Mouse (Mus musculus) kidney, embryonic 15.5 days (tissue): Measurements from ENCODE around the gene Ctrc. TPM values are rescaled to one million over a fixed set of nuclear protein-coding genes. Genes with fewer than 3 reads are reported as not detected.

Experiments used
- ATAC-seq: fragments of 200-750 bp; cut with Nextera tagmentation; replicated peaks from 2 replicates; pipeline ENCODE4 v1.8.0; 2017; ENCODE audit warnings: moderate TSS enrichment; ENCODE audit not compliant: low FRiP score
- H3K27ac ChIP-seq: fragments of 300-500 bp; sonication (generic); 2 replicates; pipeline ENCODE4 v1.5.1; 2015; ENCODE audit warnings: mild to moderate bottlenecking, inconsistent platforms
- H3K27me3 ChIP-seq: fragments of 300-500 bp; sonication (generic); 2 replicates; pipeline ENCODE4 v1.6.1; 2015; ENCODE audit warnings: inconsistent platforms
- H3K36me3 ChIP-seq: fragments of 300-500 bp; sonication (generic); 2 replicates; pipeline ENCODE4 v1.6.1; 2015; ENCODE audit warnings: inconsistent platforms
- H3K4me1 ChIP-seq: fragments of 300-500 bp; sonication (generic); 2 replicates; pipeline ENCODE4 v1.6.1; 2015; ENCODE audit warnings: inconsistent platforms
- H3K4me2 ChIP-seq: fragments of 300-500 bp; sonication (generic); 2 replicates; pipeline ENCODE4 v1.6.1; 2015; ENCODE audit warnings: moderate library complexity, mild to moderate bottlenecking, inconsistent platforms
- H3K4me3 ChIP-seq: fragments of 300-500 bp; sonication (generic); replicated peaks from 2 replicates; pipeline ENCODE4 v1.5.1; 2015; ENCODE audit warnings: mild to moderate bottlenecking, inconsistent platforms
- H3K9ac ChIP-seq: fragments of 300-500 bp; sonication (generic); 2 replicates; pipeline ENCODE4 v1.6.1; 2015; ENCODE audit warnings: mild to moderate bottlenecking, inconsistent platforms
- H3K9me3 ChIP-seq: fragments of 300-500 bp; sonication (generic); replicated peaks from 2 replicates; pipeline ENCODE4 v1.6.1; 2016; ENCODE audit warnings: inconsistent platforms
- WGBS: fragments of 180-500 bp; shearing (Covaris S2); methylation state at CpG from one replicate; pipeline ENCODE4 v1.1.7; 2015; ENCODE audit warnings: mixed read lengths; 5-methylcytosine and 5-hydroxymethylcytosine counted together
- polyA plus RNA-seq: library from polyadenylated mRNA; unstranded; fragments of >200 nt; fragmentation: Nextera tagmentation; extraction: Ambion mirVana; gene quantifications from 2 replicates; pipeline ENCODE4 v1.2.1, GENCODE M21; 2015

Gene Ctrc
- polyA plus RNA-seq, 1 experiment from 2014 or later: not detected

DNA sequence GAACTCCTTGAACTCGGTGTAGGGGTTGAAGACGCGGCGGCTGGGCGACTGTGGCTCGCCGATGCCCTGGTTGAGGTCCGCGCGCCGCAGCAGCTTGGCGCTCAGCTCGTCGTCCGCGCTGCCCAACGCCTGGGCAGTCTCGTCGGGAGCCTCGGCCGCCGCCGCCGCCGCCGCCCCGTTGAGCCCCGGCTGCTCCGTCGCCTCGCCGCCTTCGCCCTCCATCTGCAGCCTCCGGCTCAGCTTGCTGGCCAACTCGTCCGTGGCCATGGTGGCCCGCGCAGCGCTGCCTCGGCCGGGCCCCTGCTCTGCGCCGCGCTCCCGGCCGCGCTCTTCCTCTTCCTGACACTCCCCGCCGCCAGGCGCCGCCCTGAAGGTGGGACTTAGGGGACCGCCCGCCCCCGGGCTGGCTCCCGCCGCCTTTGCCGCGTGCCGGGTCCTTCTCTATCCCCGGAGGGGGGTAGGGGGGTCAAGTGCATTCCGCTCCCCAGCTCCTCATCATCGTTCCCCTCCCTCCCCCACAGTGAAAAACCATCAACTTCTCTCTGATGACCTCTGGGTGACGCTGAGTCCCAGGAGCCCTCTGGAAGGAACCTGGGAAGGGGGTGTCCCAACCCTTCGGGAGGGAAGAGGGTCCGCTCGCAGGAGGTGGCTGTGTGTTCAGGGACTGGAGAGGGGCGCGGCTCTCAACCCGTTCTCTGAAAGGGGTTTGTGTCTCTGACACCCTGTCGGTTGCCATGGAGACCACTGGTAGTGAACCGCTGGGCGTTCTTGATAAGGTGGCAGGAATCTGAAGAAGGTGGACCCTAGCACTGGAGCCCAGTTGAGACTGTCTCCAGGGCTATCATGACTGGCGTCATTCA, 28.7 kb upstream of the Ctrc start, which contains the start of gene Efhd2:
Efhd2 (minus strand) TSS at position 320 of the 860 bp plus-strand sequence.
- WGBS: under 1% methylated on average over 73 of the region's 73 CpGs
- 0 out of 2 replicates have a peak within 1 kb of the TSS, but pooled peaks have one; percentile 2 for H3K27ac ChIP-seq
- peak; percentile 93 for ATAC-seq
- H3K27me3 ChIP-seq: peaks cover 17% of the 10 kb centered on the region
- H3K4me3 ChIP-seq: peak within 1 kb of the TSS; percentile 71
- H3K9me3 ChIP-seq: no peaks in the 10 kb centered on the region
- peaks cover 49% of the 10 kb centered on the region for H3K4me1 ChIP-seq
- H3K9ac ChIP-seq: peak within 1 kb of the TSS; percentile 53
- H3K36me3 ChIP-seq: peaks cover 3% of the 10 kb centered on the region; the same call in 1 of the 2 replicates
- peak within 1 kb of the TSS; percentile 96 for H3K4me2 ChIP-seq

GRCm38 (mm10) chr4:141874111-141874600, 28.0 kb upstream of the Ctrc start:
- Histone ChIP-seq H3K36me3 (peaks cover 3% of the 10 kb centered on the region; the same call in 1 of the 2 replicates), H3K27ac (0 out of 2 replicates have a peak overlapping the region, but pooled peaks have one; percentile 2), H3K4me1 (peaks cover 52% of the 10 kb centered on the region), H3K27me3 (peaks cover 17% of the 10 kb centered on the region), H3K9ac (peak overlapping the region; percentile 53), H3K4me3 (peak overlapping the region; percentile 71), H3K4me2 (peak overlapping the region; percentile 96), H3K9me3 (no peaks in the 10 kb centered on the region)
- peak; percentile 9 for ATAC-seq
- under 1% methylated on average over 19 of the region's 19 CpGs for WGBS

DNA sequence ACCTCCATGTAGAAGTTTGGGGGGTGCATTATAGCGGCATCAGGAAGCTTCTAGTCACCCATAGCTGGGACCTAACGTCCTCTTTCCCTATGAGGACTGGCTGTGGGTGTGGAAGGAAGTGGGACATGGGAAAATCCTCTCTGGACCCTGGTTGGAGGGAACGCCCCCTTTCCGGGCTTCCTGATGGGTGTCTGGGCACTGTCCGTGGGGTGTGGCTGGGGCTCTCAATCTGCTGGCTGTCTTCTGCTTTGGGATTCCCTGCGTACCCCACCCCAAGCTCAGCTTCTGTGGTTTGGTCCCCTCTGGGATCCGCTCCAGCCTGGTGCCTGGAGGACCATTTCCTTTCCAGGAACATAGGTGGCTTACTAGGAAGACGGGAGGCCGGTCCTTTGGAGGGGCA, 26.8 kb upstream of the Ctrc start:
- 80% methylated on average over 9 of the region's 9 CpGs for WGBS

GRCm38 (mm10) chr4:141871909-141872308, 25.8 kb upstream of the Ctrc start:
- Histone ChIP-seq H3K4me1 (peaks cover 64% of the 10 kb centered on the region), H3K36me3 (peaks cover 6% of the 10 kb centered on the region; the same call in 1 of the 2 replicates), H3K9me3 (no peaks in the 10 kb centered on the region), H3K27me3 (peaks cover 17% of the 10 kb centered on the region), H3K27ac (0 out of 2 replicates have a peak overlapping the region, but pooled peaks have one; percentile 27), H3K9ac (no peak overlapping the region; the same call in 1 of the 2 replicates), H3K4me3 (no peak overlapping the region), H3K4me2 (peak overlapping the region; percentile 21; the same call in 1 of the 2 replicates)
- 69% methylated on average over 9 of the region's 9 CpGs for WGBS
- ATAC-seq: no peak

More for the DNA sequence above, 26.8 kb upstream of the Ctrc start:
- H3K4me2 ChIP-seq: peak overlapping the region; percentile 96
- ATAC-seq: no peak
- H3K9me3 ChIP-seq: no peaks in the 10 kb centered on the region
- peaks cover 6% of the 10 kb centered on the region; the same call in 1 of the 2 replicates for H3K36me3 ChIP-seq
- peaks cover 53% of the 10 kb centered on the region for H3K4me1 ChIP-seq
- H3K27me3 ChIP-seq: peaks cover 17% of the 10 kb centered on the region
- peak overlapping the region; percentile 71 for H3K4me3 ChIP-seq
- no peak overlapping the region for H3K9ac ChIP-seq
- no peak overlapping the region for H3K27ac ChIP-seq

GRCm38 (mm10) chr4:141871333-141871725, 25.2 kb upstream of the Ctrc start:
- Histone ChIP-seq H3K36me3 (peaks cover 6% of the 10 kb centered on the region; the same call in 1 of the 2 replicates), H3K9me3 (no peaks in the 10 kb centered on the region), H3K27me3 (peaks cover 13% of the 10 kb centered on the region), H3K4me1 (peaks cover 69% of the 10 kb centered on the region), H3K9ac (no peak overlapping the region), H3K4me2 (no peak overlapping the region), H3K4me3 (no peak overlapping the region), H3K27ac (no peak overlapping the region)
- ATAC-seq: no peak
- 91% methylated on average over 3 of the region's 3 CpGs for WGBS

GRCm38 (mm10) chr4:141870666-141871332, 24.6 kb upstream of the Ctrc start:
- Histone ChIP-seq H3K4me3 (no peak overlapping the region), H3K4me1 (peaks cover 69% of the 10 kb centered on the region), H3K4me2 (no peak overlapping the region), H3K9ac (no peak overlapping the region), H3K27me3 (0 out of 2 replicates have a peak, but pooled peaks cover 8% of the 10 kb centered on the region), H3K27ac (no peak overlapping the region), H3K36me3 (peaks cover 6% of the 10 kb centered on the region; the same call in 1 of the 2 replicates), H3K9me3 (no peaks in the 10 kb centered on the region)
- ATAC-seq: no peak
- 72% methylated on average over 11 of the region's 11 CpGs for WGBS

DNA sequence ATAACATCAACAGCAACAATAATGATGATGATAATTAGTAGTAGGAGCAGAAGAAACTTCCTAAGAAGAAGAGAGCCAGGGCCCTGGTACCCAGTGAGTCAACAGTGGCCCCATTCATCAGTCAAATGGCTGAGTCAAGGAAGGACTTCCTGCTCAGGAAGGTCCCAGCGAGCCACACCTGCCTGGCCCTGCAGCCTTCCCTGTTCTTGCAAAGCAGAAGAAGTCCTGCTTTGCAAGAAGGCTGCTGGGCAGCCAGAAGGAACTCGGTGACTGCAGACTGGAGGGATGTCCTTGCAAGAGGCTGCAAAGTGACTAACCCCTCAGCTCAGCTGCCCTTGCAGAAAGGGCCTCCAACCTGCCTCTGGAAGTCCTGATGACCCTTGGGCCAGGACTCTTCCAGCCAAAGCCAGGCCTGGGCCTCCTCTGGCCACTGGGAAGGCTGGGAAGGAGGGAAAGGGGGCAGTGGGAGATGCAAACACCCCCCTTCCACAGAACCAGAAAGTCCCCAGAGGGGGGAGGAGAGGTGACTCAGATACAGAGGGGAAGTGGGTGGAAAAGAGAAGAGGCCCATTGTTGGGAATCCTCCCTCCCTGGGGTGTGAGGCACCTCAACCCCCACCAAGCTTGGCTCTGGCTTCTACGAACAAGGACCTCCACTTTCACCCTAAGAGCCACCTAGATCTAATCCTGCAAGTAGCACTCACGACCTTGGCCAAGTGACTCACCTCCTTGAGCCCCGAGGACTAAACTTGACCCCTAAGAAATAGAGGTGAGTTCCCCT, 23.5 kb upstream of the Ctrc start:
- Histone ChIP-seq H3K9me3 (no peaks in the 10 kb centered on the region), H3K4me2 (no peak overlapping the region), H3K4me3 (no peak overlapping the region), H3K27me3 (no peaks in the 10 kb centered on the region), H3K27ac (0 out of 2 replicates have a peak overlapping the region, but pooled peaks have one; percentile 52), H3K4me1 (peaks cover 61% of the 10 kb centered on the region), H3K9ac (no peak overlapping the region), H3K36me3 (peaks cover 6% of the 10 kb centered on the region; the same call in 1 of the 2 replicates)
- 62% methylated on average over 5 of the region's 5 CpGs for WGBS
- no peak for ATAC-seq

GRCm38 (mm10) chr4:141868051-141868450, 21.9 kb upstream of the Ctrc start:
- H3K27ac ChIP-seq: no peak overlapping the region
- no peak for ATAC-seq
- peaks cover 52% of the 10 kb centered on the region for H3K4me1 ChIP-seq
- no peaks in the 10 kb centered on the region for H3K9me3 ChIP-seq
- WGBS: 92% methylated on average over 10 of the region's 10 CpGs
- no peaks in the 10 kb centered on the region for H3K27me3 ChIP-seq
- H3K36me3 ChIP-seq: peaks cover 6% of the 10 kb centered on the region; the same call in 1 of the 2 replicates
- H3K4me2 ChIP-seq: no peak overlapping the region
- no peak overlapping the region for H3K4me3 ChIP-seq
- no peak overlapping the region for H3K9ac ChIP-seq

- H3K4me2 ChIP-seq: no peak overlapping the region
- ATAC-seq: no peak
- H3K9ac ChIP-seq: no peak overlapping the region
- H3K27me3 ChIP-seq: no peaks in the 10 kb centered on the region
- peaks cover 47% of the 10 kb centered on the region for H3K4me1 ChIP-seq
- H3K27ac ChIP-seq: peak overlapping the region; percentile 1; the same call in 1 of the 2 replicates
- no peak overlapping the region for H3K4me3 ChIP-seq
- 44% methylated on average over 4 of the region's 4 CpGs for WGBS
- peaks cover 6% of the 10 kb centered on the region; the same call in 1 of the 2 replicates for H3K36me3 ChIP-seq
- H3K9me3 ChIP-seq: no peaks in the 10 kb centered on the region
Observed at GRCm38 (mm10) chr4:141867498-141867897, 21.3 kb upstream of the Ctrc start.

DNA sequence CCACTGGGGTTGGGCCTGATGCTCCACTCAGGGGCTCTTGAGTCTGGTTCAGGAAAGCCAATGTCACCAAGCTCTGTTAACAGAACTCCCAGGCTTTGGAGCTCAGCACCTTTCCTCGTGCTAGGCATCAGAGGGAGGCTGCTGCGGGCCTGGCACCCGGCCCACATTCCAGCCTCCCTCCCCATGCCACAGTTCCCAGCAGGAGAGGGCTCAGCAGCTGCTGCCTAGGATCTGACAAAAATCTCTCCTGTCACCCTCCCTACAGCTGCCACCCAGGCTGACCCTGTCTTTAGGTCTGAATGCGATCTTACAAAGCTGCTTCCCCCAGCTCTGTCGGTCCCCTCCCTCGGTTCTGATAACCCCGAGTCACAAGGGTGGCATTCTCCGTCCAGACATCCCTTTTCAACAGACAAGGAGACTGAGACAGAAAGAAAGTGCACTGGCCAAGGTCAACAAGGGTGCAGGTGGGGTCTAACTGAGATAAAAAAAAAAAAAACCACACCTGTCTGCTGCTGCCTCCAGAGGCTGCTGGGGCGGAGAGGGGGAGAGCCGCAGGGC, 20.9 kb upstream of the Ctrc start:
- Histone ChIP-seq H3K4me1 (peaks cover 42% of the 10 kb centered on the region), H3K9me3 (no peaks in the 10 kb centered on the region), H3K4me3 (no peak overlapping the region), H3K36me3 (peaks cover 7% of the 10 kb centered on the region), H3K4me2 (no peak overlapping the region), H3K9ac (no peak overlapping the region), H3K27ac (peak overlapping the region; percentile 1; the same call in 1 of the 2 replicates), H3K27me3 (no peaks in the 10 kb centered on the region)
- WGBS: 37% methylated on average over 10 of the region's 10 CpGs
- ATAC-seq: no peak

- Histone ChIP-seq H3K36me3 (peaks cover 17% of the 10 kb centered on the region), H3K4me2 (no peak overlapping the region), H3K4me3 (no peak overlapping the region), H3K9ac (no peak overlapping the region), H3K9me3 (no peaks in the 10 kb centered on the region), H3K27me3 (no peaks in the 10 kb centered on the region), H3K27ac (no peak overlapping the region), H3K4me1 (peaks cover 28% of the 10 kb centered on the region)
- ATAC-seq: no peak
- 95% methylated on average over 5 of the region's 5 CpGs for WGBS
Observed at GRCm38 (mm10) chr4:141865600-141865999, 19.4 kb upstream of the Ctrc start.
